Mouse (Mus musculus): ENCODE data around the gene Atg7. TPM values are rescaled to one million over a fixed set of nuclear protein-coding genes. Genes with fewer than 3 reads are reported as not detected.

Gene Atg7
- polyA plus RNA-seq, 1 experiment: 25.3 TPM

GRCm38 (mm10) chr6:114906209-114906608, 263.3 kb downstream of the Atg7 start:
- no peak overlapping the region for H3K27ac ChIP-seq (ENCODE audit: insufficient read depth, low read length)
- H3K4me3 ChIP-seq (ENCODE audit: insufficient read depth, low read length): no peak overlapping the region
- H3K4me1 ChIP-seq (ENCODE audit: control insufficient read depth, insufficient read depth, low read length): peaks cover 12% of the 10 kb centered on the region
- TF ChIP-seq POLR2A (IDR thresholded peaks at IDR 0.05; ENCODE audit: extremely low read depth, insufficient read depth, low read length): no peak
- TF ChIP-seq CTCF (IDR thresholded peaks at IDR 0.05; ENCODE audit: extremely low read depth, insufficient read depth, low read length): no peak

DNA sequence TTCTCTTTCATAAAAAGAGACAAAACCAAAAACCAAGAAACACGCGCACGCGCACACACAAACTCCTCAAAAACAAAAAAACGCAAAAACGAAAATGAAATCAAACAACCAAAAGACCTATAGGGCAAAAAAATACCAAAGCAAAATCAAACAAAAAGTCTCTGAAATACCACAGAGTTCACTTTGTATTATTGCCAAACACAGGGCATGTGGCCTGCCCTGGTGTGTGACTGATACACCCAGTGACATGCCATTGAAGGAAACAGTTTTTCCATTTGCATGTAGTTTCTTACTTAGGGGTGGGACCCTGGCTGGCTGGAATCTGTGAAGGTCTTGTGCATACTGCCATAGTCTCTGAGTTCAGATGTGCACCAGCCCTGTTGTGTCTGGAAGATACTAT, 264.6 kb downstream of the Atg7 start:
- Histone ChIP-seq H3K4me3 (ENCODE audit: insufficient read depth, low read length) (no peak overlapping the region), H3K4me1 (ENCODE audit: control insufficient read depth, insufficient read depth, low read length) (peaks cover 7% of the 10 kb centered on the region), H3K27ac (ENCODE audit: insufficient read depth, low read length) (no peak overlapping the region)
- TF ChIP-seq POLR2A (IDR thresholded peaks at IDR 0.05; ENCODE audit: extremely low read depth, insufficient read depth, low read length) (no peak), CTCF (IDR thresholded peaks at IDR 0.05; ENCODE audit: extremely low read depth, insufficient read depth, low read length) (no peak)

GRCm38 (mm10) chr6:114909801-114910200, 266.9 kb downstream of the Atg7 start:
- H3K4me1 ChIP-seq (ENCODE audit: control insufficient read depth, insufficient read depth, low read length): peaks cover 12% of the 10 kb centered on the region
- H3K27ac ChIP-seq (ENCODE audit: insufficient read depth, low read length): no peak overlapping the region
- no peak overlapping the region for H3K4me3 ChIP-seq (ENCODE audit: insufficient read depth, low read length)
- TF ChIP-seq CTCF (IDR thresholded peaks at IDR 0.05; ENCODE audit: extremely low read depth, insufficient read depth, low read length): no peak
- TF ChIP-seq POLR2A (IDR thresholded peaks at IDR 0.05; ENCODE audit: extremely low read depth, insufficient read depth, low read length): no peak

Other genes starting within 250 kb of the Atg7 start
- 18.8 and 19.5 TPM in 2 replicates for gene Hrh1, start 245.2 kb upstream of the Atg7 start, polyA plus RNA-seq (2012; rRNA removed)

Measured in cortical plate, adult 2 months (tissue).